8 mouse cellular contexts compared by ENCODE assay signal in the genomic region with DNA sequence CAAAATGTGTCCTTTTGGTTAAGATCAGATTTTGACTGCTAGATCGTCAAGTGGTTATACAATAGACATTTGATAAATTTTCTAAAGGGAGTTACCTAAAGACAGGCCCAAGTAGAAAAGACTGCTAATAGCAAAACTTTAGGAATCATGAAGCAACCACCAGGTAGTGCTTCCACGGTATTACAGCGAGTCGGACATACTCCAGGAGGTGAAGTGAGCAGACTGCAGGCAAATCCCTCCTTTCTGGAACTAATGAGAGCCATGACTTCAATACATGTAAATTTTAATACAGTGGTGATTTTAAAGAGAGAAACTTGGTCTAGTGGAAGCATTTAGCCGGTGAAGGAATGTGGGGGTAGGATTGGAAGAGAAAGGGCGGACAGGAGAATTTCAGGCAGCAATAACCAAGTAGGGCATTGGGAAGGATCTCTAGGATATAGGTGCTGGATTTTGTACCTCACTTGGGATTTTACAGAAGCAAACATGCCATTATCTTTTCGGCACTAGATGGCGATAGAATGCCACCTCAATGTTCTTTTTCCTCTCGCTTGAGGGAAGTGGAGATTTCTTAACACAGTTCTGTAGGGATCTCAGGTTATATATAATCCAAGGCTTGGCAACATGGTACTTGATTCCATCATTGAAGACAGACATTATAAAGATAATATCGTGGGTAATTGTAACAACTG. TPM values are rescaled to one million over a fixed set of nuclear protein-coding genes. Genes with fewer than 3 reads are reported as not detected.
DNase-seq lines count a peak whose midpoint lies in the region; ATAC-seq and TF ChIP-seq lines count a peak whose summit lies in the region.

No protein-coding gene starts in this region.

- H3K27ac ChIP-seq in embryonic facial prominence, embryonic 10.5 days (replicated peaks), result peak overlapping the region; percentile 77
- peak overlapping the region in 1 of 2 experiments; percentile 46; a peak in 2 of 4 replicates for H3K27ac ChIP-seq in heart, embryonic 14.5 days (replicated peaks in 1 of 2; ENCODE audit: control insufficient read depth in 1 of 2, insufficient read depth in 1 of 2, low read depth in 2 of 2, low read length in 2 of 2)
- H3K27ac ChIP-seq in liver, adult 2 months (replicated peaks; ENCODE audit: insufficient read depth, low read depth, low read length), result 0 out of 2 replicates have a peak overlapping the region, but pooled peaks have one; percentile 34
- H3K27ac ChIP-seq in stomach, postnatal 0 days (replicated peaks), result peak overlapping the region; percentile 58

- H3K4me3 ChIP-seq in embryonic facial prominence, embryonic 10.5 days, result peak overlapping the region; percentile 87
- H3K4me3 ChIP-seq in heart, embryonic 14.5 days (ENCODE audit: control insufficient read depth in 1 of 2, insufficient read depth in 1 of 2, low read depth in 1 of 2, low read length in 2 of 2), result peak overlapping the region; percentile 87 to 94
- H3K4me3 ChIP-seq in liver, adult 2 months (ENCODE audit: insufficient read depth, low read depth, low read length), result peak overlapping the region; percentile 95
- H3K4me3 ChIP-seq in stomach, postnatal 0 days (ENCODE audit: low read depth, low read length), result peak overlapping the region; percentile 84

- peak; percentile 59 for ATAC-seq in CD4-positive, CD25-positive, alpha-beta regulatory T cell, adult 4 months
- 0 out of 2 replicates have a peak, but pooled peaks have one; percentile 24 for ATAC-seq in heart, embryonic 14.5 days (ENCODE audit: insufficient number of reproducible peaks, insufficient read depth, low FRiP score, low read depth)
- peak; percentile 30 for ATAC-seq in monocyte, adult 5-6 weeks (replicated peaks; ENCODE audit: insufficient number of reproducible peaks, low FRiP score, low TSS enrichment, poor library complexity, severe bottlenecking)
- ATAC-seq in stomach, postnatal 0 days (ENCODE audit: low FRiP score, low TSS enrichment), result peak; percentile 32; the same call in 1 of the 2 replicates

- TF ChIP-seq POLR2A in liver, adult 2 months (IDR thresholded peaks at IDR 0.05; ENCODE audit: extremely low read depth, insufficient read depth, low read length), result no peak

- no peaks in the 10 kb centered on the region for H3K79me2 ChIP-seq in liver, adult 2 months (ENCODE audit: control insufficient read depth, insufficient read depth, low read length)

- H3K9ac ChIP-seq in heart, embryonic 14.5 days (ENCODE audit: low read length), result peak overlapping the region; percentile 94
- peak overlapping the region; percentile 40; the same call in 1 of the 2 replicates for H3K9ac ChIP-seq in liver, adult 2 months (ENCODE audit: low read depth, low read length)
- H3K9ac ChIP-seq in stomach, postnatal 0 days (ENCODE audit: low read length), result peak overlapping the region; percentile 51

- H3K4me1 ChIP-seq in embryonic facial prominence, embryonic 10.5 days, result peaks cover 12% of the 10 kb centered on the region
- peaks cover 0 to 13% of the 10 kb centered on the region in 2 experiments; a peak in 2 of 4 replicates for H3K4me1 ChIP-seq in heart, embryonic 14.5 days (ENCODE audit: control insufficient read depth in 2 of 2, insufficient read depth in 2 of 2, low read length in 2 of 2)
- peaks cover 5% of the 10 kb centered on the region for H3K4me1 ChIP-seq in liver, adult 2 months (ENCODE audit: control insufficient read depth, insufficient read depth, low read length)
- H3K4me1 ChIP-seq in stomach, postnatal 0 days (replicated peaks; ENCODE audit: control insufficient read depth, insufficient read depth), result no peaks in the 10 kb centered on the region; the same call in 1 of the 2 replicates

- 3% methylated on average over 10 of the region's 10 CpGs for WGBS in embryonic facial prominence, embryonic 10.5 days
- WGBS in heart, embryonic 14.5 days, result under 1% methylated on average over 10 of the region's 10 CpGs
- WGBS in liver, adult 2 months, result 2% methylated on average over 10 of the region's 10 CpGs
- WGBS in stomach, postnatal 0 days, result 2% methylated on average over 10 of the region's 10 CpGs

- H3K36me3 ChIP-seq in embryonic facial prominence, embryonic 10.5 days (replicated peaks), result no peaks in the 10 kb centered on the region
- no peaks in the 10 kb centered on the region for H3K36me3 ChIP-seq in heart, embryonic 14.5 days (ENCODE audit: control insufficient read depth, insufficient read depth, low read length)
- H3K36me3 ChIP-seq in liver, adult 2 months (ENCODE audit: control insufficient read depth, insufficient read depth, low read length), result no peaks in the 10 kb centered on the region
- no peaks in the 10 kb centered on the region for H3K36me3 ChIP-seq in stomach, postnatal 0 days (ENCODE audit: control insufficient read depth, insufficient read depth, low read length)

- no peaks in the 10 kb centered on the region for H3K27me3 ChIP-seq in embryonic facial prominence, embryonic 10.5 days (replicated peaks; ENCODE audit: low read depth, poor library complexity, severe bottlenecking)
- no peaks in the 10 kb centered on the region for H3K27me3 ChIP-seq in heart, embryonic 14.5 days (ENCODE audit: control insufficient read depth, insufficient read depth, low read length)
- no peaks in the 10 kb centered on the region for H3K27me3 ChIP-seq in liver, adult 2 months (ENCODE audit: control insufficient read depth, insufficient read depth, low read length)
- H3K27me3 ChIP-seq in stomach, postnatal 0 days (ENCODE audit: control insufficient read depth, insufficient read depth, low read length), result no peaks in the 10 kb centered on the region

- no peak for TF ChIP-seq EP300 in stomach, postnatal 0 days (optimal IDR thresholded peaks at IDR 0.05)

- peak overlapping the region; percentile 93 for H3K4me2 ChIP-seq in heart, embryonic 14.5 days (ENCODE audit: low read length)
- H3K4me2 ChIP-seq in stomach, postnatal 0 days (replicated peaks; ENCODE audit: low read depth), result peak overlapping the region; percentile 90

- DNase-seq in adrenal gland, adult 8-10 months, result peak; percentile 29
- peak; percentile 54 for DNase-seq in embryonic facial prominence, embryonic 10.5 days (ENCODE audit: low spot score)
- DNase-seq in kidney, postnatal 10 days, result peak; percentile 72
- peak; percentile 76 for DNase-seq in liver, adult 2 months (ENCODE audit: extremely low read depth, low read depth, low spot score)
- DNase-seq in stomach, postnatal 0 days (ENCODE audit: low spot score), result peak; percentile 60

- peak; percentile 13; the same call in 1 of the 2 replicates for TF ChIP-seq CTCF in liver, adult 2 months (IDR thresholded peaks at IDR 0.05; ENCODE audit: low read depth, low read length)
- peak; percentile 95 for TF ChIP-seq CTCF in stomach, postnatal 0 days (IDR thresholded peaks at IDR 0.05; ENCODE audit: low read depth)

- H3K9me3 ChIP-seq in embryonic facial prominence, embryonic 10.5 days, result no peaks in the 10 kb centered on the region
- H3K9me3 ChIP-seq in heart, embryonic 14.5 days (ENCODE audit: control insufficient read depth, low read length), result no peaks in the 10 kb centered on the region
- H3K9me3 ChIP-seq in stomach, postnatal 0 days (ENCODE audit: control insufficient read depth, low read length), result no peaks in the 10 kb centered on the region

RNA-seq across cellular contexts. Expression of a gene that starts 0.6 kb away (rescaled TPM):
- polyA plus RNA-seq in CD4-positive, CD25-positive, alpha-beta regulatory T cell, adult 4 months (2017; shearing (Covaris generic)), result 10 to 100 TPM; 13.0 to 16.6 TPM
- 100 to 1,000 TPM in 2 of 4 experiments, 10 to 100 TPM in 2; 83.0 to 114 (median 103) TPM for total RNA-seq in adrenal gland, adult 8-10 months (2022)
- polyA plus RNA-seq in embryonic facial prominence, embryonic 10.5 days (2016; fragmentation: Nextera tagmentation; extraction: Ambion mirVana), result 27.9 and 31.5 TPM in 2 replicates
- 26.6 and 27.4 TPM in 2 replicates for polyA plus RNA-seq in heart, embryonic 14.5 days (2014; fragmentation: Nextera tagmentation; extraction: Ambion mirVana)
- 37.2 and 42.9 TPM in 2 replicates for total RNA-seq in liver, adult 2 months (2014; rRNA removed)
- 23.5 and 42.7 TPM in 2 replicates for polyA plus RNA-seq in liver, adult 2 months (2012; rRNA removed)
- 47.1 to 62.5 TPM (median 55.9 TPM) in 3 replicates for total RNA-seq in monocyte, adult 5-6 weeks (2017)
- polyA plus RNA-seq in stomach, postnatal 0 days (2015; fragmentation: Nextera tagmentation; extraction: Ambion mirVana), result 30.0 and 30.1 TPM in 2 replicates

RNA-seq across cellular contexts. Expression of a gene that starts 38.8 kb away (rescaled TPM):
- 100 to 1,000 TPM; 234 to 255 TPM for polyA plus RNA-seq in CD4-positive, CD25-positive, alpha-beta regulatory T cell, adult 4 months (2017; shearing (Covaris generic))
- under 1 TPM in 1 of 4 experiments, not detected in 3; 0.37 TPM for total RNA-seq in adrenal gland, adult 8-10 months (2022)
- 0.20 TPM in 1 of 2 replicates, not detected in the other for polyA plus RNA-seq in embryonic facial prominence, embryonic 10.5 days (2016; fragmentation: Nextera tagmentation; extraction: Ambion mirVana)
- polyA plus RNA-seq in heart, embryonic 14.5 days (2014; fragmentation: Nextera tagmentation; extraction: Ambion mirVana), result not detected in 2 replicates
- total RNA-seq in liver, adult 2 months (2014; rRNA removed), result not detected in 2 replicates
- polyA plus RNA-seq in liver, adult 2 months (2012; rRNA removed), result 0.27 TPM in 1 of 2 replicates, not detected in the other
- 51.6 to 155 TPM (median 65.2 TPM) in 3 replicates for total RNA-seq in monocyte, adult 5-6 weeks (2017)
- polyA plus RNA-seq in stomach, postnatal 0 days (2015; fragmentation: Nextera tagmentation; extraction: Ambion mirVana), result 0.23 and 0.29 TPM in 2 replicates

RNA-seq across cellular contexts. Expression of a gene that starts 59.3 kb away (rescaled TPM):
- 10 to 100 TPM; 13.8 to 21.7 TPM for polyA plus RNA-seq in CD4-positive, CD25-positive, alpha-beta regulatory T cell, adult 4 months (2017; shearing (Covaris generic))
- 10 to 100 TPM; 17.3 to 20.6 (median 18.0) TPM for total RNA-seq in adrenal gland, adult 8-10 months (2022)
- 7.8 and 9.3 TPM in 2 replicates for polyA plus RNA-seq in embryonic facial prominence, embryonic 10.5 days (2016; fragmentation: Nextera tagmentation; extraction: Ambion mirVana)
- polyA plus RNA-seq in heart, embryonic 14.5 days (2014; fragmentation: Nextera tagmentation; extraction: Ambion mirVana), result 8.4 and 11.6 TPM in 2 replicates
- total RNA-seq in liver, adult 2 months (2014; rRNA removed), result 0.47 and 0.83 TPM in 2 replicates
- polyA plus RNA-seq in liver, adult 2 months (2012; rRNA removed), result 0.29 and 0.47 TPM in 2 replicates
- total RNA-seq in monocyte, adult 5-6 weeks (2017), result 69.1 to 92.7 TPM (median 70.9 TPM) in 3 replicates
- polyA plus RNA-seq in stomach, postnatal 0 days (2015; fragmentation: Nextera tagmentation; extraction: Ambion mirVana), result 28.2 and 35.7 TPM in 2 replicates

Comparison
In these comparisons a context has a peak if more than half of its experiments do, and no peak if none do; other contexts are left out.
1. H3K9ac ChIP-seq: peak in every context shown above with its lines; median percentile 94 in heart, embryonic 14.5 days; 51 in stomach, postnatal 0 days; 40 in liver, adult 2 months.
2. RNA of a gene that starts 38.8 kb away (polyA plus RNA-seq): 234 to 255 TPM in CD4-positive, CD25-positive, alpha-beta regulatory T cell, adult 4 months; 0.23 to 0.29 TPM in stomach, postnatal 0 days, 0.27 TPM in liver, adult 2 months, not detected in heart, embryonic 14.5 days and 0.20 TPM in embryonic facial prominence, embryonic 10.5 days; every median in the first group is over 100 times any median in the second.
3. Peak in every context shown above with its lines, with median percentiles within 50 percentile points of each other: ATAC-seq, DNase-seq and H3K4me3 ChIP-seq.